Mouse (Mus musculus) kidney, adult 2 months (tissue): ENCODE data around the gene Slc44a3. TPM values are rescaled to one million over a fixed set of nuclear protein-coding genes. Genes with fewer than 3 reads are reported as not detected.

Experiments
- DNase-seq: peaks from one replicate; pipeline ENCODE4 v3.0.0; 2021
- H3K27ac ChIP-seq: fragments of 200-500 bp; 2 replicates; pipeline ENCODE4 v1.5.1; 2012; ENCODE audit warnings: low read depth, low read length, control low read depth, inconsistent platforms; ENCODE audit not compliant: insufficient read depth
- H3K27me3 ChIP-seq: fragments of 200-500 bp; replicated peaks from 2 replicates; pipeline ENCODE4 v1.6.1; 2012; ENCODE audit warnings: mild to moderate bottlenecking, moderate library complexity, low read length, inconsistent platforms; ENCODE audit not compliant: control insufficient read depth, insufficient read depth
- H3K36me3 ChIP-seq: fragments of 200-500 bp; 2 replicates; pipeline ENCODE4 v1.6.1; 2012; ENCODE audit warnings: mild to moderate bottlenecking, moderate library complexity, low read length, inconsistent platforms; ENCODE audit not compliant: control insufficient read depth, insufficient read depth
- H3K4me1 ChIP-seq: fragments of 200-500 bp; 2 replicates; pipeline ENCODE4 v1.6.1; 2011; ENCODE audit warnings: low read length; ENCODE audit not compliant: control insufficient read depth, insufficient read depth
- H3K4me3 ChIP-seq: fragments of 200-500 bp; 2 replicates; pipeline ENCODE4 v1.5.1; 2011; ENCODE audit warnings: mild to moderate bottlenecking, low read depth, low read length, control low read depth; ENCODE audit not compliant: insufficient read depth
- CTCF ChIP-seq: fragments of 200-500 bp; conservative IDR thresholded peaks from 2 replicates; pipeline ENCODE4 v1.5.1; 2011; ENCODE audit warnings: low read depth, mild to moderate bottlenecking, control low read depth, low read length, moderate library complexity, mixed read lengths; ENCODE audit not compliant: insufficient read depth, insufficient read length
- POLR2A ChIP-seq: fragments of 200-500 bp; IDR thresholded peaks from one replicate; pipeline ENCODE4 v1.6.1; 2011; ENCODE audit warnings: low read depth, low read length, control low read depth
- WGBS: fragments of 180-500 bp; shearing (Covaris S2); methylation state at CpG from one replicate; pipeline ENCODE4 v1.1.7; 2018; 5-methylcytosine and 5-hydroxymethylcytosine counted together
- polyA plus RNA-seq: library from polyadenylated mRNA; depleted of rRNA; stranded (reverse); fragments of >200 nt; gene quantifications from 2 replicates; pipeline ENCODE4 v1.2.3, GENCODE M21; 2012

The Slc44a3 gene
- polyA plus RNA-seq, 1 experiment = 11.4 TPM

DNA sequence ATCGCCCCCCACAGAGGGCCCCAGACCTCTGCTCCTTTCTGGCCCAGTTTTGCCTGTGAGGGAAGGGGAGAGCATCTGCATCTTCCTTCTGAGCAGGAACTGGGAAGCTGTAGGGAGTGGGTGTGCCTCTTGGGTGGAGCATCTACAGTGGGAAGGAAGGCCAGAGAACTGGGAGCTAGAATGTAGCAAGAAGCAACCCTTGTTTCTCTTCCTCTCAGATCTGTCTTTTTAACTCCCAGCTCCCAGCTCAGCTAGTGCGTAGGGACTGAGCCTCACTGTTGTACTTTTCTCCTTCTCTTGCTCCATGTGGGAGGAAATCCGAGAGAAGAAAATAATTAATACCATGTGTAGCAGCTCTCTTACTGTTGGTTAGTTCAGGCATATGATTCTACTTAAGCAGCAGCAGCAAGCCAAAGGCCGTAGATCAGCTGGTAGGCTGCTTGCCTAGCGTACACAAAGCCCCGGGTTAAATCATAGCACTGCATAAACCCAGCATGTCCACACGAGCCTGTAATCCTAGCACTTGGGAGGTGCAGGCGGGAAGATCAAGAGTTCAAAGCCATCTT, 98.2 kb downstream of the Slc44a3 start:
- Histone ChIP-seq H3K27me3 (no peaks in the 10 kb centered on the region), H3K4me1 (peaks cover 45% of the 10 kb centered on the region), H3K36me3 (no peaks in the 10 kb centered on the region), H3K4me3 (no peak overlapping the region), H3K27ac (no peak overlapping the region)
- TF ChIP-seq CTCF (no peak), POLR2A (no peak)
- no peak for DNase-seq
- 31% methylated on average over 8 of the region's 8 CpGs for whole genome bisulfite sequencing

DNA sequence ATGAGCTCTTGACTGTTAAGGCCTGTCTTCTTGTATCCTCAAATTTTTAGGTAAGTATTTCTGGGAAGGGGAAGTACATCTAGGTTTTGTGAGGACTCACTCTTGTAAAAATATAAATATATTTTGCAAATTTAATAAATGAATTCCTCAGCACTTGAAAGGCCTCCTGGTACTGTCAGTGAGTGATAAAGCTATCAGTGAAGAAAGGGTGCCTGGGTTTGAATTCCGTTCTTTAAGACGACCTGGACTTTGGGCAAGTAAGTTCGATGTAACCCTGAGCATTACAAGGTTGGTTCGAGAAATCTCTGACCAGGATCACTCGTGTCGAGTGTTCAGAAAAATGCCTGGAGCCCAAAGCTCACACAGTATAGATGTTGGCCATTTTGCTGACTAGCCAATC, 98.8 kb downstream of the Slc44a3 start:
- TF ChIP-seq POLR2A = no peak
- TF ChIP-seq CTCF = no peak
- no peaks in the 10 kb centered on the region for H3K36me3 ChIP-seq
- H3K4me1 ChIP-seq = peaks cover 38% of the 10 kb centered on the region
- DNase-seq = no peak
- no peaks in the 10 kb centered on the region for H3K27me3 ChIP-seq
- 55% methylated on average over 6 of the region's 6 CpGs for WGBS
- no peak overlapping the region for H3K4me3 ChIP-seq
- no peak overlapping the region for H3K27ac ChIP-seq

DNA sequence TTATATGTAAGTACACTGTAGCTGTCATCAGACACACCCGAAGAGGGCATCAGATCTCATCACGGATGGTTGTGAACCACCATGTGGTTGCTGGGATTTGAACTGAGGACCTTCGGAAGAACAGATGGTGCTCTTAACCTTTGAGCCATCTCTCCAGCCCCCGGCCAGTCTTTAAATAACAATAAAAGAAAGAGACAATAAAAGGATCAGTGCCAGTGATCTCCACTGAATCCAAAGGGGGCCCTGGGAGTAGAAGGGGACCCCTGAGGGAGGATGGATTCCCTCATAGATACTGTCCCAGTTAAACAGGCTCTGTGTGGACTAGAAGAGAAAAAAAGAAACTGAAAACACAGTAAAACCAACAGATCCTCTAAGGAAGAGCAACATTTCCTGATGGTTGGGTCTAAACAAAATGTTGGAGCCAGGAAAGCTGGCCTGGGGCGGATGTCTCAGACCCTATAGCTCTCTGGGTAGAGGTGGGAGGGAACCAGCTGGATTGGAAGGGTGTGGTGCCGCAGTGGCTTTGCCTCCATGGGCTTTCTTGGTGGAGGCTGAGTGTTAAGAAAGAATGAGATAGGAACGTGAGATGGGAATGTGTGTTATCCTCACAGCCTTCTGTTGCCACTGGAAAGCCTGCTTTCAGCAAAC, 101.8 kb downstream of the Slc44a3 start:
- H3K36me3 ChIP-seq = no peaks in the 10 kb centered on the region
- DNase-seq = no peak
- peaks cover 19% of the 10 kb centered on the region for H3K4me1 ChIP-seq
- no peak overlapping the region for H3K4me3 ChIP-seq
- TF ChIP-seq POLR2A = no peak
- no peak for TF ChIP-seq CTCF
- H3K27ac ChIP-seq = no peak overlapping the region
- WGBS = 45% methylated on average over 7 of the region's 7 CpGs
- H3K27me3 ChIP-seq = no peaks in the 10 kb centered on the region

DNA sequence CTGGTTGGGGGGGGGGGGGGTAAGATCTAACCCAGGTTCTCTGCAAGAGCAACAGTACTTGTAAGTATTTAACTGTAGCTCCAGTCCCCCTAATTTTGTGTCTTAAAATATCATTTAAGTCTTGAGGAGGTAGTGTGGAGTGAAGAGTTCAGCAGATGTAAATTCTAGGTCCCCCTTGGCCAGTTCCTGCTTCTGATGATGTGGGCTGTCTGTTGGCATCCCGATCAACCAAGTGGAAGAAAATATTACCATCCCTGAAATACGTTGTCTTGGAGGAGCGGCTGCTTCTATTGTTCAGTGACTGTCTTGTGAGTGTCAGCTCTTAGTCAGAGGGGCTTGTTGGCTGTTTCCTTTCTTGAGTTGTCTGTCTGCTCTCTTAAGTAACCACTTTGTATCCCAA, 102.7 kb downstream of the Slc44a3 start:
- 46% methylated on average over 3 of the region's 3 CpGs for WGBS
- Histone ChIP-seq H3K36me3 (no peaks in the 10 kb centered on the region), H3K27ac (no peak overlapping the region), H3K4me3 (no peak overlapping the region), H3K4me1 (peaks cover 15% of the 10 kb centered on the region), H3K27me3 (no peaks in the 10 kb centered on the region)
- TF ChIP-seq POLR2A (no peak), CTCF (no peak)
- DNase-seq = no peak

DNA sequence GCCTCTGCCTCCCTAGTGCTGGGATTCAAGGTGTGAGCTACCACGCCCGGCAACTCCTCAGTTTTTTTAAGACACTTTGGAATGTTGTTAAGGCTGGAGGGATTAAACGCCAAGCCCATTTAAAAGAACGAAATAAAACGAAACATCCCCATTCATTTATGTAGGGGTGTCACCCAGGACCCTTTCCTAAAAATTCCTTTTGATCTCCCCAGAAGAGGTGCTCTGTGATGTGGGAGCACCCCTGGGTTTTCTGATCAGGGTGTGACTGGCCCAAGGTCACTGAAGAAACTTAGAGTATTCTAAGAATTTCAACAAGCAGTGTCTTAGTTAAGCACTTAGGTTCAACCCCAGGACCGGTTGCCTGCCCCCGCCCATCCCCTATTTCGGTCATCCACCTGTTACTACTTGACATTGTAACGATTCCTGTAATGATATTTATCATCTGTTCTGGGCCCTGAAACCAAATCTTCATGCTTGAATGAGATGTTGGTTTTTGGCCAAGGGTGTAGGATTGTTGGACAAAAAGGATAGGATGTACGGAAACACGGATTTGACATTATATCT, 103.4 kb downstream of the Slc44a3 start:
- H3K27me3 ChIP-seq = no peaks in the 10 kb centered on the region
- peaks cover 8% of the 10 kb centered on the region for H3K4me1 ChIP-seq
- no peak for TF ChIP-seq POLR2A
- peak; percentile 34 for DNase-seq
- 0 out of 2 replicates have a peak overlapping the region, but pooled peaks have one; percentile 69 for H3K4me3 ChIP-seq
- no peaks in the 10 kb centered on the region for H3K36me3 ChIP-seq
- 27% methylated on average over 11 of the region's 11 CpGs for WGBS
- H3K27ac ChIP-seq = peak overlapping the region; percentile 79

DNA sequence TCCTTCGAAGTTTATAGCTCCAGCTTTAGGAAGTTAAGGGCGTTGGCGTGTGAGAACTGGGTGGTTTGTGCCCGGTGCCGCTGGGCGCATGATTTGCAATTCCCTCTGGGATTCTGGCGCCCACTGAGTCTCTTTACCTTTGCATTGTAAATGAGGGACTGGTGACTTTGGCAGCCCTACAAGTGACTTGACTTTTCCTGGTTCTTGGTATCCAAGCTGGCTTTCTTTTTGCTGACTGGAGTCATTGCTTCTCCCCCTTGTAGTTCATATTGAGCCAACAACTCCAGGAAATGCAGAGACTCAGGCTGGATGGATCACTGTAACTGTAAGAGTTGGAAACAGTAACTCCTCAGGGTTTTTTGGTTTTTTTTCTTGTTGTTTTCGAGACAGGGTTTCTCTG, 104.0 kb downstream of the Slc44a3 start:
- peak overlapping the region; percentile 79 for H3K27ac ChIP-seq
- no peaks in the 10 kb centered on the region for H3K27me3 ChIP-seq
- DNase-seq = peak; percentile 80
- peaks cover 5% of the 10 kb centered on the region; the same call in 1 of the 2 replicates for H3K4me1 ChIP-seq
- TF ChIP-seq CTCF (no peak), POLR2A (no peak)
- H3K4me3 ChIP-seq = peak overlapping the region; percentile 69
- 5% methylated on average over 8 of the region's 8 CpGs for WGBS
- no peaks in the 10 kb centered on the region for H3K36me3 ChIP-seq

DNA sequence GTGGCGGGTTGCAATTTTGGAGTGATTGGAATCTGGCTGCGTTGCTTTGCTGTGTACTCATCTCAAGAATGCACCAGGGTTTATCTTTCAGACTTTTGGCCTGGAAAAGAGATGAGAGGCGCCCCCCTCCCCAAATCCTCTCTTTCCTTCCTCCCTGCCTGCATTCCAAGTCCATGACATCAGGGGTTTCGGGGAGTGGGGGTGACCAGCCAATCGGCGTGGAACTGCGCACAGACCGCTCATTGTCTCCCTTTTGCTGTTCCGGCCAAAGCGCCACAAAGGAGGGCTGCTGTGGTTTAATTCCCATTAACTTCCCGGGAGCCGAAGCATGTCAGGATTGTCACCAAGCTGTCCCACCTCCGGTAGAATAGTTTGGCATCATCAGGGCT, 104.7 kb downstream of the Slc44a3 start:
- Histone ChIP-seq H3K4me3 (peak overlapping the region; percentile 69), H3K4me1 (peaks cover 5% of the 10 kb centered on the region; the same call in 1 of the 2 replicates), H3K27ac (peak overlapping the region; percentile 95), H3K27me3 (no peaks in the 10 kb centered on the region), H3K36me3 (no peaks in the 10 kb centered on the region)
- peak; percentile 72 for DNase-seq
- TF ChIP-seq POLR2A (no peak), CTCF (no peak)
- WGBS = 0% methylated on average over 13 of the region's 13 CpGs
